Mouse (Mus musculus) adrenal gland, adult 8-10 months (tissue): ENCODE results near the gene Ear2. TPM values are rescaled to one million over a fixed set of nuclear protein-coding genes. Genes with fewer than 3 reads are reported as not detected.
"Not testable (repeated sequence)": the region's sequence is repeated elsewhere in the genome, so short reads cannot be mapped to it uniquely, and the experiment has no call there.

Experiments
- DNase-seq: peaks from one replicate; pipeline ENCODE4 v3.0.0; 2022
- total RNA-seq, 4 experiments: library from RNA; stranded (reverse); gene quantifications; 2 replicates each; pipeline ENCODE4 v1.2.4; 2022

Gene Ear2
- 1 to 10 TPM; 1.2 to 4.0 (median 1.3) TPM for total RNA-seq

DNA sequence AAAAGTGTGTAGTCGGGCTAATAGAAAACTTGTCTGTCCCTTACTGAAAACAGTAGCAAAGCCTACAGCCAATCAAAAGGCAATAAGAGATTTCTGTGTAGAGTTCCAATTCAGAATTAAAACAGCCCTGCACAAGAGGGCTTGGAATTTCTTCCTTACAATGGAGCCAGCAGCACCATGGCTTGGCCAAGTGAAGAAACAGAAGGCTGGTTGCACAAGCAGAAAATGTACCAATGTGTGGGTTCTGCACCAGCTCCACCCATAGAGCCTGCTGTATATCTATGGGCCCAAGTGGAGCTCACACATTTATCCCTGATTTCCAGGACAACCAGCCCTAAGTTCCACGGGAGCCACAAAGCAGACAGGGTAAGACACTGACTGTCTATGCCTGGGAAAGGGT, at the start of gene Ear2:
TSS of gene Ear2 (plus strand) at position 301 of the 400 bp plus-strand sequence.
- not testable (repeated sequence) for DNase-seq

GRCm38 (mm10) chr14:44067879-44068278, 34.6 kb upstream of the Ear2 start:
- not testable (repeated sequence) for DNase-seq

- DNase-seq: not testable (repeated sequence)
Measured at GRCm38 (mm10) chr14:44070595-44070994, 31.9 kb upstream of the Ear2 start.

DNA sequence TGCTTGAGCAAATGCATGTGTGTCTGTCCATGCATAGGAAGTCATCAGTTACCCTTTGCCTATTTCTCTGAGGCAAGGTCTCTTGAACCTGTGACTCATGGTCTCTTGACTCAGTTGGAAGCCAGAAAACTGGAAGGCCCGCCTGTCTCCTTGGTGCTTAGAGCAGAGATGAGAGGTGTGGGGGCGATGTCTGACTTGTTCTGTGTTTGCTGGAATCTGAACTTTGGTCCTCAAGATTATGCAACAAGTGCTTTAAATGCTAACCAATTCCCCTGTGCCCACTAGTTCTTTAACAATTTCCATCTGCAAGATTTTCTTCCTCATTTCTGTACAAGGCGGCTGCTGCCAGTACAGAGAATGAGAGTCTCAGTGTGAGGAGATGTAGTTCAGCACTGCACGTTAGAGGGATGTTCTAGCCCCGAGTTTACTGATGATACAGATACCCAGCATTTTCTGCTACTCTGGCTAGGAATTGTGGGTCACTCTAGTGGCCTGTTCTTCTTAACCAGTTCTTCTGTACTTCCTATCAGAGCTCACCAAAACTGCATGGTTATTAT, 24.6 kb upstream of the Ear2 start:
- DNase-seq: not testable (repeated sequence)

GRCm38 (mm10) chr14:44086588-44086987, 15.9 kb upstream of the Ear2 start:
- DNase-seq: not testable (repeated sequence)

- DNase-seq: not testable (repeated sequence)
Measured at GRCm38 (mm10) chr14:44087535-44087934, 14.9 kb upstream of the Ear2 start.

GRCm38 (mm10) chr14:44091524-44091923, 10.9 kb upstream of the Ear2 start:
- not testable (repeated sequence) for DNase-seq

GRCm38 (mm10) chr14:44094445-44094844, 8.0 kb upstream of the Ear2 start:
- DNase-seq: not testable (repeated sequence)

- DNase-seq: not testable (repeated sequence)
Measured at GRCm38 (mm10) chr14:44100030-44100429, 2.4 kb upstream of the Ear2 start.

DNA sequence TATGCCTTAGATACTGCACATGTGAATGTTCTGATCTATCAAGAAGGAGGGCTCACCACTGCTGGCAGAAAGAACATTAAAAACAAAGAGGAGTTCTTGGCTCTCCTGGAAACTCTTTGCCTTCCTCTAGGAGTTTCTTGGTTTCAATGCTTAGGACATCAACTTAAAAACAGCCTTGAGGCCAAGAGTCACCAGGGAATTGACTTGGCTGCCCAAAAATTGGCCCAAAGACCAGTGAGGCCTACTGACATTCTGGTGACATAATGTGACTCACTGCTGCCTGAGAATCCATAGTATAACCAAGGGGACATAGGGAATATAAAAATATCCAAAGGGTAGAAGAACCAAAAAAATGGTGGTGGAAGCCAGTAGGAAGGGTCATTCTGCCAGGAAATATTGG, 8.5 kb downstream of the Ear2 start:
- DNase-seq: no peak

- not testable (repeated sequence) for DNase-seq
Measured at GRCm38 (mm10) chr14:44123551-44123950, 21.1 kb downstream of the Ear2 start, which contains the start of gene Gm3327. TSS of gene Gm3327 (plus strand) at chr14:44123851.

Other genes with a start within 250 kb of the Ear2 start
- not detected for gene Ear1, start 227.1 kb upstream of the Ear2 start, total RNA-seq
- gene Ear10, start 179.1 kb upstream of the Ear2 start, total RNA-seq: not detected
- gene Gm8113, start 177.3 kb upstream of the Ear2 start, total RNA-seq: 1 to 10 TPM in 3 of 4 experiments, under 1 TPM in 1; 0.92 to 4.9 (median 2.6) TPM
- gene Ang5, start 145.6 kb upstream of the Ear2 start, total RNA-seq: not detected
- not detected for gene Ang6, start 100.4 kb upstream of the Ear2 start, total RNA-seq
- not detected for gene Gm3327, start 21.2 kb downstream of the Ear2 start, total RNA-seq
- gene Gm8212, start 95.0 kb downstream of the Ear2 start, total RNA-seq: not detected
- gene 4930503E14Rik, start 110.6 kb downstream of the Ear2 start, total RNA-seq: not detected
- not detected for gene Gm8220, start 182.9 kb downstream of the Ear2 start, total RNA-seq
- not detected for gene Gm5930, start 235.9 kb downstream of the Ear2 start, total RNA-seq